Mouse (Mus musculus): ENCODE results near the gene Vps26c. TPM values are rescaled to one million over a fixed set of nuclear protein-coding genes. Genes with fewer than 3 reads are reported as not detected.

The Vps26c gene
- polyA plus RNA-seq, 1 experiment from 2014 or later, result 60.2 TPM

Other genes with a start within 250 kb of the Vps26c start
- gene Hlcs, start 213.3 kb downstream of the Vps26c start, polyA plus RNA-seq (2015; fragmentation: Nextera tagmentation; extraction: Ambion mirVana), result 8.8 and 9.8 TPM in 2 replicates
- gene Ripply3, start 198.4 kb downstream of the Vps26c start, polyA plus RNA-seq (2015; fragmentation: Nextera tagmentation; extraction: Ambion mirVana), result 3.1 and 3.2 TPM in 2 replicates
- gene Ttc3, start 156.2 kb downstream of the Vps26c start, polyA plus RNA-seq (2015; fragmentation: Nextera tagmentation; extraction: Ambion mirVana), result 324 and 332 TPM in 2 replicates
- gene Pigp, start 155.0 kb downstream of the Vps26c start, polyA plus RNA-seq (2015; fragmentation: Nextera tagmentation; extraction: Ambion mirVana), result 105 and 110 TPM in 2 replicates
- 10.3 and 11.5 TPM in 2 replicates for gene Dyrk1a, start 43.2 kb upstream of the Vps26c start, polyA plus RNA-seq (2015; fragmentation: Nextera tagmentation; extraction: Ambion mirVana)

All from limb, embryonic 13.5 days (tissue).